Mouse (Mus musculus): ENCODE results near the gene Arv1. TPM values are rescaled to one million over a fixed set of nuclear protein-coding genes. Genes with fewer than 3 reads are reported as not detected.

Gene Arv1
- total RNA-seq, 2 experiments from 2014 or later: 8.7 to 9.8 TPM

Other genes with a start within 250 kb of the Arv1 start
- gene Cog2, start 201.4 kb upstream of the Arv1 start, total RNA-seq (2021): 10 to 100 TPM; 37.3 to 42.7 TPM
- 1 to 10 TPM; 3.7 to 4.0 TPM for gene Agt, start 152.4 kb upstream of the Arv1 start, total RNA-seq (2021)
- gene Capn9, start 146.0 kb upstream of the Arv1 start, total RNA-seq (2021): under 1 TPM in 1 of 2 experiments, not detected in 1; 0.72 TPM
- 10 to 100 TPM; 38.9 to 47.8 TPM for gene 2310022B05Rik, start 58.8 kb upstream of the Arv1 start, total RNA-seq (2021)
- 10 to 100 TPM; 39.8 to 41.5 TPM for gene Ttc13, start 156 bp upstream of the Arv1 start, total RNA-seq (2021)
- under 1 TPM; 0.20 to 0.23 TPM for gene Fam89a, start 29.7 kb downstream of the Arv1 start, total RNA-seq (2021)
- 1 to 10 TPM in 1 of 2 experiments, under 1 TPM in 1; 0.86 to 1.0 TPM for gene Trim67, start 71.0 kb downstream of the Arv1 start, total RNA-seq (2021)
- 100 to 1,000 TPM in 1 of 2 experiments, 10 to 100 TPM in 1; 93.1 to 104 TPM for gene Gnpat, start 140.9 kb downstream of the Arv1 start, total RNA-seq (2021)
- gene 2810004N23Rik, start 141.0 kb downstream of the Arv1 start, total RNA-seq (2021): 10 to 100 TPM; 30.1 to 31.9 TPM
- gene Exoc8, start 175.6 kb downstream of the Arv1 start, total RNA-seq (2021): 10 to 100 TPM; 23.0 to 24.0 TPM
- gene Sprtn, start 175.7 kb downstream of the Arv1 start, total RNA-seq (2021): 10 to 100 TPM; 19.0 to 19.7 TPM
- 10 to 100 TPM; 50.2 to 64.1 TPM for gene Egln1, start 227.2 kb downstream of the Arv1 start, total RNA-seq (2021)